Mouse (Mus musculus): ENCODE results near the gene Tns1.

- TF ChIP-seq FLI1 (IDR thresholded peaks at IDR 0.05; ENCODE audit: low read length) (no peak), GATA1 (IDR thresholded peaks at IDR 0.05; ENCODE audit: borderline replicate concordance, low read length) (no peak)
Measured at GRCm38 (mm10) chr1:73920701-73921100, 203.5 kb downstream of the Tns1 start.

Data from megakaryocyte, embryonic 14.5 days (primary cell).